Mouse (Mus musculus): ENCODE results near the gene Cmss1. TPM values are rescaled to one million over a fixed set of nuclear protein-coding genes. Genes with fewer than 3 reads are reported as not detected.
A peak's percentile ranks its signal among the peaks of the same experiment; 100 is the strongest.
"Not testable (repeated sequence)": the region's sequence is repeated elsewhere in the genome, so short reads cannot be mapped to it uniquely, and the experiment has no call there.

The Cmss1 gene
- total RNA-seq, 2 experiments from 2014 or later, result 27.5 to 28.7 TPM

- no peak for DNase-seq
Measured at GRCm38 (mm10) chr16:57426680-57427079, 180.0 kb downstream of the Cmss1 start.

- no peak for DNase-seq
Measured at GRCm38 (mm10) chr16:57423001-57423800, 183.5 kb downstream of the Cmss1 start.

- no peak for DNase-seq
Measured at GRCm38 (mm10) chr16:57421680-57422417, 184.8 kb downstream of the Cmss1 start.

GRCm38 (mm10) chr16:57420773-57421556 is 185.7 kb downstream of the Cmss1 start:
- DNase-seq, result no peak

GRCm38 (mm10) chr16:57419881-57420280 is 186.8 kb downstream of the Cmss1 start:
- no peak for DNase-seq

GRCm38 (mm10) chr16:57419332-57419731 is 187.3 kb downstream of the Cmss1 start:
- DNase-seq, result no peak

- no peak for DNase-seq
Measured at GRCm38 (mm10) chr16:57417955-57418354, 188.7 kb downstream of the Cmss1 start.

GRCm38 (mm10) chr16:57417017-57417416 is 189.6 kb downstream of the Cmss1 start:
- DNase-seq, result no peak

GRCm38 (mm10) chr16:57416049-57416448 is 190.6 kb downstream of the Cmss1 start:
- DNase-seq, result peak; percentile 34

GRCm38 (mm10) chr16:57412766-57413165 is 193.9 kb downstream of the Cmss1 start:
- DNase-seq, result no peak

- no peak for DNase-seq
Measured at GRCm38 (mm10) chr16:57403825-57404224, 202.8 kb downstream of the Cmss1 start.

GRCm38 (mm10) chr16:57402910-57403309 is 203.8 kb downstream of the Cmss1 start:
- DNase-seq, result no peak

- DNase-seq, result no peak
Measured at GRCm38 (mm10) chr16:57401702-57402101, 205.0 kb downstream of the Cmss1 start.

- no peak for DNase-seq
Measured at GRCm38 (mm10) chr16:57399566-57399965, 207.1 kb downstream of the Cmss1 start.

GRCm38 (mm10) chr16:57398387-57399214 is 208.1 kb downstream of the Cmss1 start:
- no peak for DNase-seq

- DNase-seq, result no peak
Measured at GRCm38 (mm10) chr16:57397845-57398244, 208.8 kb downstream of the Cmss1 start.

- DNase-seq, result no peak
Measured at GRCm38 (mm10) chr16:57396249-57396648, 210.4 kb downstream of the Cmss1 start.

GRCm38 (mm10) chr16:57393161-57393560 is 213.5 kb downstream of the Cmss1 start:
- DNase-seq, result peak; percentile 39

- DNase-seq, result no peak
Measured at GRCm38 (mm10) chr16:57392461-57392860, 214.2 kb downstream of the Cmss1 start.

- DNase-seq, result not testable (repeated sequence)
Measured at GRCm38 (mm10) chr16:57391171-57391570, 215.5 kb downstream of the Cmss1 start.

GRCm38 (mm10) chr16:57389566-57390251 is 217.0 kb downstream of the Cmss1 start:
- no peak for DNase-seq
